Mouse (Mus musculus) forebrain, postnatal 0 days (tissue): ENCODE measurements at regions not wholly inside any gene's neighbourhood (a gene's known extent, or its start where the extent isn't known, plus 50 kb on each side); places are given as distances from the start of the nearest gene placed in this dataset.

Experiments
- ATAC-seq: fragments of 200-750 bp; cut with Nextera tagmentation; 2 replicates; pipeline ENCODE4 v1.8.0; 2017; ENCODE audit warnings: mild to moderate bottlenecking, moderate library complexity
- DNase-seq: peaks from one replicate; pipeline ENCODE4 v3.0.0-alpha.2; 2015
- H3K27ac ChIP-seq: fragments of 300-500 bp; sonication (generic); 2 replicates; pipeline ENCODE4 v1.5.1; 2014; ENCODE audit warnings: low read depth, mild to moderate bottlenecking, antibody characterized with exemption, low read length, moderate library complexity, mixed read lengths
- H3K27me3 ChIP-seq: fragments of 300-500 bp; sonication (generic); 2 replicates; pipeline ENCODE4 v1.6.1; 2014; ENCODE audit warnings: mild to moderate bottlenecking, low read length, mixed read lengths; ENCODE audit not compliant: insufficient read depth
- H3K36me3 ChIP-seq: fragments of 300-500 bp; sonication (generic); 2 replicates; pipeline ENCODE4 v1.6.1; 2014; ENCODE audit warnings: mild to moderate bottlenecking, moderate library complexity; ENCODE audit not compliant: insufficient read depth
- H3K4me1 ChIP-seq: fragments of 300-500 bp; sonication (generic); 2 replicates; pipeline ENCODE4 v1.6.1; 2014; ENCODE audit warnings: antibody characterized with exemption; ENCODE audit not compliant: insufficient read depth
- H3K4me2 ChIP-seq: fragments of 300-500 bp; sonication (generic); 2 replicates; pipeline ENCODE4 v1.6.1; 2014; ENCODE audit warnings: low read depth, mild to moderate bottlenecking, moderate library complexity
- H3K4me3 ChIP-seq: fragments of 300-500 bp; sonication (generic); 2 replicates; pipeline ENCODE4 v1.5.1; 2014; ENCODE audit warnings: low read depth, low read length, mixed read lengths
- H3K9ac ChIP-seq: fragments of 300-500 bp; sonication (generic); 2 replicates; pipeline ENCODE4 v1.6.1; 2014; ENCODE audit warnings: mild to moderate bottlenecking
- H3K9me3 ChIP-seq: fragments of 300-500 bp; sonication (generic); 2 replicates; pipeline ENCODE4 v1.6.1; 2016; ENCODE audit warnings: low read length
- CTCF ChIP-seq: sonication (generic); IDR thresholded peaks from 2 replicates; pipeline ENCODE4 v1.5.1; 2016; ENCODE audit warnings: antibody characterized with exemption, control low read depth, low read depth
- WGBS: fragments of 180-500 bp; shearing (Covaris S2); extraction: QIAGEN DNeasy Blood & Tissue Kit; methylation state at CpG from one replicate; pipeline ENCODE4 v1.1.7; 2014; 5-methylcytosine and 5-hydroxymethylcytosine counted together

- WGBS: 87% methylated on average over 9 of the region's 9 CpGs
- no peak overlapping the region for H3K4me2 ChIP-seq
- H3K9ac ChIP-seq: no peak overlapping the region
- H3K27ac ChIP-seq: no peak overlapping the region
- H3K4me1 ChIP-seq: no peaks in the 10 kb centered on the region
- no peak overlapping the region for H3K4me3 ChIP-seq
- TF ChIP-seq CTCF: no peak
- DNase-seq (no peak), ATAC-seq (no peak)
- no peaks in the 10 kb centered on the region for H3K27me3 ChIP-seq
- H3K9me3 ChIP-seq: no peaks in the 10 kb centered on the region
- no peaks in the 10 kb centered on the region for H3K36me3 ChIP-seq
Measured at GRCm38 (mm10) chr2:133467170-133468168, 84.5 kb upstream of the Bmp2 start.

GRCm38 (mm10) chr2:133472966-133473744 lies 78.8 kb upstream of the Bmp2 start:
- Histone ChIP-seq H3K36me3 (no peaks in the 10 kb centered on the region), H3K4me1 (no peaks in the 10 kb centered on the region), H3K27ac (no peak overlapping the region), H3K4me3 (no peak overlapping the region), H3K4me2 (no peak overlapping the region), H3K27me3 (no peaks in the 10 kb centered on the region), H3K9ac (no peak overlapping the region), H3K9me3 (no peaks in the 10 kb centered on the region)
- 64% methylated on average over 5 of the region's 5 CpGs for WGBS
- no peak for TF ChIP-seq CTCF
- ATAC-seq: no peak
- no peak for DNase-seq

- no peak overlapping the region for H3K4me3 ChIP-seq
- H3K9ac ChIP-seq: no peak overlapping the region
- H3K9me3 ChIP-seq: no peaks in the 10 kb centered on the region
- no peaks in the 10 kb centered on the region for H3K36me3 ChIP-seq
- DNase-seq: no peak
- no peak for ATAC-seq
- no peak overlapping the region for H3K27ac ChIP-seq
- H3K4me2 ChIP-seq: no peak overlapping the region
- no peaks in the 10 kb centered on the region for H3K4me1 ChIP-seq
- H3K27me3 ChIP-seq: no peaks in the 10 kb centered on the region
- TF ChIP-seq CTCF: no peak
- 83% methylated on average over 1 of the region's 1 CpGs for WGBS
Measured at GRCm38 (mm10) chr2:133474174-133474573, 77.8 kb upstream of the Bmp2 start.

GRCm38 (mm10) chr2:133480870-133481269 lies 71.1 kb upstream of the Bmp2 start:
- ATAC-seq (no peak), DNase-seq (no peak)
- no peaks in the 10 kb centered on the region for H3K4me1 ChIP-seq
- H3K9me3 ChIP-seq: no peaks in the 10 kb centered on the region
- no peaks in the 10 kb centered on the region for H3K27me3 ChIP-seq
- WGBS: 81% methylated on average over 3 of the region's 3 CpGs
- no peak overlapping the region for H3K4me2 ChIP-seq
- H3K27ac ChIP-seq: no peak overlapping the region
- no peak overlapping the region for H3K4me3 ChIP-seq
- H3K36me3 ChIP-seq: no peaks in the 10 kb centered on the region
- no peak for TF ChIP-seq CTCF
- no peak overlapping the region for H3K9ac ChIP-seq

- DNase-seq (no peak), ATAC-seq (no peak)
- H3K4me3 ChIP-seq: no peak overlapping the region
- no peak overlapping the region for H3K4me2 ChIP-seq
- no peak for TF ChIP-seq CTCF
- 81% methylated on average over 6 of the region's 6 CpGs for WGBS
- no peaks in the 10 kb centered on the region for H3K27me3 ChIP-seq
- H3K4me1 ChIP-seq: no peaks in the 10 kb centered on the region
- H3K36me3 ChIP-seq: no peaks in the 10 kb centered on the region
- no peak overlapping the region for H3K9ac ChIP-seq
- no peak overlapping the region for H3K27ac ChIP-seq
- no peaks in the 10 kb centered on the region for H3K9me3 ChIP-seq
Measured at GRCm38 (mm10) chr2:133481305-133481704, 70.7 kb upstream of the Bmp2 start.

- Histone ChIP-seq H3K27ac (no peak overlapping the region), H3K4me3 (no peak overlapping the region), H3K36me3 (no peaks in the 10 kb centered on the region), H3K4me1 (no peaks in the 10 kb centered on the region), H3K4me2 (no peak overlapping the region), H3K27me3 (no peaks in the 10 kb centered on the region), H3K9me3 (no peaks in the 10 kb centered on the region), H3K9ac (no peak overlapping the region)
- DNase-seq: no peak
- no peak for ATAC-seq
- TF ChIP-seq CTCF: no peak
- 95% methylated on average over 3 of the region's 3 CpGs for WGBS
Measured at GRCm38 (mm10) chr2:133481785-133482184, 70.2 kb upstream of the Bmp2 start.

GRCm38 (mm10) chr2:133495443-133495842 lies 56.5 kb upstream of the Bmp2 start:
- H3K4me1 ChIP-seq: no peaks in the 10 kb centered on the region
- no peak overlapping the region for H3K9ac ChIP-seq
- TF ChIP-seq CTCF: no peak
- no peaks in the 10 kb centered on the region for H3K9me3 ChIP-seq
- H3K27me3 ChIP-seq: no peaks in the 10 kb centered on the region
- H3K4me3 ChIP-seq: no peak overlapping the region
- no peaks in the 10 kb centered on the region for H3K36me3 ChIP-seq
- ATAC-seq (no peak), DNase-seq (no peak)
- H3K4me2 ChIP-seq: no peak overlapping the region
- WGBS: 82% methylated on average over 3 of the region's 3 CpGs
- no peak overlapping the region for H3K27ac ChIP-seq
